Mouse (Mus musculus): ENCODE measurements at regions not wholly inside any gene's neighbourhood (a gene's known extent, or its start where the extent isn't known, plus 50 kb on each side); places are given as distances from the start of the nearest gene placed in this dataset.

DNA sequence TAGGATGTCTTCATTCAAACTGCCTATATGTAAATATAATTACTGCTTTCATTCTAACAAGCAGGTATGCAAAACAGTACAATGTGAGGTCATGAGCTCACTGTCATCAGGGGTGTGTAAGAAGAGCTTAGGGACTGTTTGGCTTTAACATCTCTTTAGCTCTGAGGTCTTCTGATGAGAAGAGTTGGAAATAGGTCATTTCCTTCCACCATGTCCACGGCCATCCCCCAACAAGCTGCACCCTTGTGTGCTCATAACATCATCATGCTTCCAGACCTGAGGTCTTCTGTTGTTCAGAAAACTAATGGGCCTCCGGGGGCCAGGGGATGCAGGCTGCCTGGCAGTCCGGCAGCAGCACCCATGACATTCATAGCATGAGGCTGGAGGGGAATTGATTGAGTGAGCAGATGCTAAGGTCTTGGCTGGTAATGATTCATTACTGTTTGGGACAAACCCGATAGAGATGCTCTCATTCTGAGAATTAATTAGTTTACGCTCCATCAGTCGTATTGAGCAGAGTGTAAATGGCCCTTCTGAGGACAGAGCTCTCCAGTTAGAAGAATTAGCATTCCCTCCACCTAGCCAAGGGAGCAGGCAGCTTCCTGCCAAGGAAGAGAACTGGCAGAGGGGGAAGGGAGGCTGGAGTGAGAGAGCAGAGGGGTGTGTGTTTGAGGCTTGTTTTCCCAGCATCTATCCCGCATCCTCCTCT is 64.0 kb downstream of the Rps24 start:
- no peak overlapping the region for H3K4me3 ChIP-seq (ENCODE audit: low read depth, low read length)
- no peak overlapping the region for H3K4me2 ChIP-seq (ENCODE audit: low read length)
- no peaks in the 10 kb centered on the region for H3K9me3 ChIP-seq (replicated peaks; ENCODE audit: control insufficient read depth, low read length)
- no peaks in the 10 kb centered on the region for H3K36me3 ChIP-seq (ENCODE audit: control insufficient read depth, insufficient read depth, low read length)
- ATAC-seq (peak; percentile 96), DNase-seq (ENCODE audit: low spot score) (peak; percentile 93)
- H3K4me1 ChIP-seq (ENCODE audit: control insufficient read depth, insufficient read depth, low read length) = peaks cover 8% of the 10 kb centered on the region
- H3K9ac ChIP-seq (ENCODE audit: low read length) = no peak overlapping the region
- H3K27ac ChIP-seq (ENCODE audit: low read depth, low read length) = peak overlapping the region; percentile 73
- H3K27me3 ChIP-seq (replicated peaks; ENCODE audit: control insufficient read depth, insufficient read depth, low read length) = no peaks in the 10 kb centered on the region
- 7% methylated on average over 7 of the region's 7 CpGs for WGBS

DNA sequence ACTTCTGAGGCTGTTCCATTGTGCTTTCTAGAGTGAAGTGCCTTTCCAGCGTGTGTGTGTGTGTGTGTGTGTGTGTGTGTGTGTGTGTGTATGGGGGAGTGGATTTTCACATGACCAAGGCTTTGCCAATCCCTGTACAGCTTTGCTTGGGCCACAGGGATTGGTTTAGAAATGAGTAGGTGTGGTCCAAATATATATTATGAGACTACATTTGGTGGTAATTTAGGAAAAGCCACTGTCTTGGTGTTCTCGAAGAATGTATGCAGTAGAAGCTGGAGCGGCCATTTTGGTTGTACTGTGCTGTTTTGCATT is 64.5 kb downstream of the Rps24 start:
- Histone ChIP-seq H3K9me3 (replicated peaks; ENCODE audit: control insufficient read depth, low read length) (no peaks in the 10 kb centered on the region), H3K9ac (ENCODE audit: low read length) (no peak overlapping the region), H3K4me1 (ENCODE audit: control insufficient read depth, insufficient read depth, low read length) (peaks cover 8% of the 10 kb centered on the region), H3K36me3 (ENCODE audit: control insufficient read depth, insufficient read depth, low read length) (no peaks in the 10 kb centered on the region), H3K27ac (ENCODE audit: low read depth, low read length) (peak overlapping the region; percentile 73), H3K4me2 (ENCODE audit: low read length) (no peak overlapping the region), H3K4me3 (ENCODE audit: low read depth, low read length) (no peak overlapping the region), H3K27me3 (replicated peaks; ENCODE audit: control insufficient read depth, insufficient read depth, low read length) (no peaks in the 10 kb centered on the region)
- WGBS = 53% methylated on average over 3 of the region's 3 CpGs
- DNase-seq (ENCODE audit: low spot score) (no peak), ATAC-seq (peak; percentile 80; the same call in 1 of the 2 replicates)

DNA sequence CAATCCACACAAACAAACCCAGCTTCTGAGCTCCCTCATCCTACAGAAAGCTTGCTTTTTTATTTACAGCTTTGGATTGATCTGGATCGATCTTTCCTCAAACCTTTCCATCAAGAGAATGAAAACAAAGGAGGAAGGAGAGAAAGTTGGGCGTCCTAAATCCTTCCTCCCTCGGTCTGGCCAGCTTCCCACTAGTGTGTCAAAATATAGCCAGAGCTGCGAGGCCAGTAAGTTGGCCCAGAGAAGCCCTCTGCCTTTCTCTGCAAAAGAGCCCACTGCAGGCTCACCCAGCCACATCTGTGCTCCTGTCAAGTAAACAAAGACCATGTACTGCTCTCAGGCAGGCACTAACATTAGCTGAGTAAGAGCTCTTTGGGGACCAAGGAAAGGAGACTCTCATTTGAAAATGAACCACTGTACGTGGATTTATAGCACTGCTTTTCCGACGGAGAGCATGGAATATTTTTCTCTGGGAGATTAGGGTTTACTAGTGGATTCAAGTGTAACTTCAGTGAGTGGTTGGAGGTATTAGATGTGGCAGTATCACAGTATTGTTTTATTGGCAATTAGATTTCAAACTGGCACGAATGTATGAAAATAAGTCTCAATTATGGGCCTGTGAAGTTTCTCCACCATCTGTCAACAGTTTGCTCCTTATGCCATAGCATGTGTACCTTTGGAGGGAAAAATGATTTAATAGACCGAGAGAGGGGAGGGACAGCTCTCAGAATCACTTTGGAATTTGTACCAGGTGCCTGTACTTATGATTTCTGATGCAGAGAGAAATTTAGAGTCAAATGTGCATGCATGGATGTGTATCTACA is 78.1 kb downstream of the Rps24 start:
- 56% methylated on average over 9 of the region's 9 CpGs for WGBS
- ATAC-seq (peak; percentile 63), DNase-seq (ENCODE audit: low spot score) (peak; percentile 78)

DNA sequence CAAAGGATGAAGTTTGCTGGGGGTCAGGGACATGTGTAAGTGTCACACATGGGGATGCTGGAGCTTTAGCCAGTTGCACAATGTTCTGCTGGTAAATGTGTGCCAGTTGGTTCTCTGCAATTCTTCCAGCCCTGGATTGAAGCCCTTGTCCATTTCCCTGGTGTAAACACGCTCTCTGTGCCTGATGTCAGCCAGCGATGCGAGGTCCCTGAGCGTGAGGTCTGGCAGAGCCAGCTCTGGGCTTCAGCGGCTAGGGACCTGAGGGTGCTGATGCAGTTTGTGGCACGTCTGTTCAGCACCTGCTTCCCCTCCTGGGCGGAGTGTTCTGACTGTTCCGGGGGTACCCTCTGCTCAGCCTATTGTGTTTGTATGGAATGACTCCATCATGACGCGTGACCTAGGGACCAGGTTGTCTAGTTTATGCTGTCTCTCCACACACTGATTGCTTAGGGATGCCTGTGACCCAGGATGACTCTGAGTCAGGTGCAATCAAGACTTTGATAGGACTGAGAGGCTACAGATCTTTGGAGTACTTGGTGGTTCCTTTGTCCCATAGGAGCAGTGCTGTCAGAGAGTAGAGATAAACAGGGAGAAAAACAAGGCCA is 78.9 kb downstream of the Rps24 start:
- Histone ChIP-seq H3K36me3 (ENCODE audit: control insufficient read depth, insufficient read depth, low read length) (no peaks in the 10 kb centered on the region), H3K4me2 (ENCODE audit: low read length) (no peak overlapping the region), H3K9me3 (replicated peaks; ENCODE audit: control insufficient read depth, low read length) (no peaks in the 10 kb centered on the region), H3K9ac (ENCODE audit: low read length) (no peak overlapping the region), H3K4me3 (ENCODE audit: low read depth, low read length) (no peak overlapping the region), H3K27me3 (replicated peaks; ENCODE audit: control insufficient read depth, insufficient read depth, low read length) (no peaks in the 10 kb centered on the region), H3K27ac (ENCODE audit: low read depth, low read length) (peak overlapping the region; percentile 75), H3K4me1 (ENCODE audit: control insufficient read depth, insufficient read depth, low read length) (peaks cover 19% of the 10 kb centered on the region)
- ATAC-seq (peak; percentile 57; the same call in 1 of the 2 replicates), DNase-seq (ENCODE audit: low spot score) (peak; percentile 52)
- WGBS = 58% methylated on average over 10 of the region's 10 CpGs

More for the DNA sequence above, 78.1 kb downstream of the Rps24 start:
- no peak overlapping the region for H3K4me2 ChIP-seq (ENCODE audit: low read length)
- no peak overlapping the region for H3K9ac ChIP-seq (ENCODE audit: low read length)
- no peaks in the 10 kb centered on the region for H3K27me3 ChIP-seq (replicated peaks; ENCODE audit: control insufficient read depth, insufficient read depth, low read length)
- H3K9me3 ChIP-seq (replicated peaks; ENCODE audit: control insufficient read depth, low read length) = no peaks in the 10 kb centered on the region
- peak overlapping the region; percentile 75 for H3K27ac ChIP-seq (ENCODE audit: low read depth, low read length)
- H3K4me3 ChIP-seq (ENCODE audit: low read depth, low read length) = no peak overlapping the region
- H3K4me1 ChIP-seq (ENCODE audit: control insufficient read depth, insufficient read depth, low read length) = peaks cover 19% of the 10 kb centered on the region
- no peaks in the 10 kb centered on the region for H3K36me3 ChIP-seq (ENCODE audit: control insufficient read depth, insufficient read depth, low read length)

DNA sequence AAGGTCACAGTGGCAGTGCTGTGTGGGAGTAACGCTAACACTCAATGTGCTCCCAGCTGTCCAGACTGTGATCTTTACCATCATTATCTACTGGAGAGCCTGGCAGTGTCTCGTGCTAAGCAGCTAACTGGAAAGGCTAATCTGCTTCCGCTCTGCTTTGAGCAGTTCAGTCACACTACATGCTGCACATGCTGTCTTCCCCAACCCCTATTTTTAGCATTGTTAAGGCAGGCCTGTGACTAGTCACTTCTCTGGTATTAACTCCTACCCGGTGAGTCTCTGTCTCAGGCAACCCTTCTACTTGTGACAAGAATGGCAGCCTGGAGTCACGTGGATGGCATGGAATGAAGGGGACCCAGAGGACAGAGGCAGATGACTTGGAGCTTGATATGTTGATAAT is 88.2 kb downstream of the Rps24 start:
- Histone ChIP-seq H3K4me2 (ENCODE audit: low read length) (no peak overlapping the region), H3K4me1 (ENCODE audit: control insufficient read depth, insufficient read depth, low read length) (peaks cover 21% of the 10 kb centered on the region), H3K27me3 (replicated peaks; ENCODE audit: control insufficient read depth, insufficient read depth, low read length) (no peaks in the 10 kb centered on the region), H3K27ac (ENCODE audit: low read depth, low read length) (no peak overlapping the region), H3K36me3 (ENCODE audit: control insufficient read depth, insufficient read depth, low read length) (no peaks in the 10 kb centered on the region), H3K9ac (ENCODE audit: low read length) (no peak overlapping the region), H3K9me3 (replicated peaks; ENCODE audit: control insufficient read depth, low read length) (no peaks in the 10 kb centered on the region), H3K4me3 (ENCODE audit: low read depth, low read length) (no peak overlapping the region)
- WGBS = 83% methylated on average over 5 of the region's 5 CpGs
- no peak for ATAC-seq
- DNase-seq (ENCODE audit: low spot score) = no peak

DNA sequence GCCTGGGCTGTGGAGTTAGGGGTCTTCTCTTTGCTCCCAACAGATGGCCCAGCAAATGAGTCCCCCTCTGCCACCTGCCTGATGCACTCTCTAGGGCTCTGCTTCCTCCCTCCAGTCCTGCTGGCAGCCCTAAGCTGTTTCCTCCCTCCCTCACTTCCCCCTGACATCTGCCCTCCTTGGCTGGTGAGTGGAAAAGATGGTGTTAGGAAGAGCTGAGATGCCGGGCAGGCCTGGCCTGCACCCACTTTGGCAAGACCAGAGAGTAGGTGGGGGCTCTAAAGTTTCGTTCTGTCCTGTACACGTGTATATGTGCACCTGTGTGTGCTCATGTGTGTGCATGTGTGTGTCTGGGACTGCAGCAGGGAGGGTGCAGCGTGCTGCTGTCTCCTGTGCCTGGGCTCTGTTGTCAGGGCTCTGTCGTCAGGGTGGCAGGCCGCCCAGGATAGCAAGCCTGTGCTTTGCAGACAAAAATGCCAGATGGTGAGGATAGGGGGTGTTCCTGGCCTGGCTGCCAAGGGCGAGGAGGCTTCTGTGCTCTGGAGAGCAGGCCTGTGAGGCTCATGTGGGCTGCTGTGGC is 91.7 kb downstream of the Rps24 start:
- Histone ChIP-seq H3K27me3 (replicated peaks; ENCODE audit: control insufficient read depth, insufficient read depth, low read length) (no peaks in the 10 kb centered on the region), H3K4me2 (ENCODE audit: low read length) (0 out of 2 replicates have a peak overlapping the region, but pooled peaks have one; percentile 4), H3K4me1 (ENCODE audit: control insufficient read depth, insufficient read depth, low read length) (peaks cover 21% of the 10 kb centered on the region), H3K9ac (ENCODE audit: low read length) (peak overlapping the region; percentile 45), H3K4me3 (ENCODE audit: low read depth, low read length) (no peak overlapping the region), H3K36me3 (ENCODE audit: control insufficient read depth, insufficient read depth, low read length) (no peaks in the 10 kb centered on the region), H3K27ac (ENCODE audit: low read depth, low read length) (peak overlapping the region; percentile 91), H3K9me3 (replicated peaks; ENCODE audit: control insufficient read depth, low read length) (no peaks in the 10 kb centered on the region)
- DNase-seq (ENCODE audit: low spot score) (peak; percentile 96), ATAC-seq (peak; percentile 96)
- WGBS = 13% methylated on average over 7 of the region's 7 CpGs

DNA sequence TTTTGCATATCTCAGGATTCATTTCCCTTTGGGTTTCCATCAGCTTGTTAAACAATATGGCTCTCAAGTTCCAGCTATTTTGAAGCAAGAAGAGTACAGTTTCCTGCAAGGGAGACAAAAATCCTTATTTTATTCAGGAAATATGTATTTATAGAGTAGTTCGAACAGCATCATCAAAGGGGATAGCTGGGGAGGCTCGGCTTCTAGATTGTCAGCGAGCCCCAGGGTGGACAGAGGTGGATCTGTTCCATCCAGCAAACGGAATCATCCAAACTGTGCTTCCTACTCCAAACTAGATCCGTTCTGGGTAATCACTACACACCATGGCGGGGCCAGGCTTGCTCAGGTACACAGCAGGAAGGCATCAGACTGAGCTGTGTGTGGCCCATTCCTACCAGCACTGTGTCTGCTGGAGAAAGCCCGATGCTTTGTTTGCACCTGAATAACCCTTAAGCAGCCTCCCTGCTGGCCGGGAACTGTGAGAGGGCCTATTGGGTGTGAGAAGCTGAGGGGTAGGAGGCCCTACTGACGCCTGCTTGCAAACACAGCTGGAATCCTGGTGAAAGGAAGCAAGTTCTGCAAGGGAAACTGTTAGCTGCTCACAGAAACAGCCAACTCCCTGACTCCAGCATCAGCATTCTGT is 92.3 kb downstream of the Rps24 start:
- DNase-seq (ENCODE audit: low spot score) = peak; percentile 59
- Histone ChIP-seq H3K4me2 (ENCODE audit: low read length) (no peak overlapping the region), H3K9me3 (replicated peaks; ENCODE audit: control insufficient read depth, low read length) (no peaks in the 10 kb centered on the region), H3K36me3 (ENCODE audit: control insufficient read depth, insufficient read depth, low read length) (no peaks in the 10 kb centered on the region), H3K27ac (ENCODE audit: low read depth, low read length) (peak overlapping the region; percentile 91), H3K4me1 (ENCODE audit: control insufficient read depth, insufficient read depth, low read length) (peaks cover 21% of the 10 kb centered on the region), H3K9ac (ENCODE audit: low read length) (peak overlapping the region; percentile 22), H3K4me3 (ENCODE audit: low read depth, low read length) (no peak overlapping the region), H3K27me3 (replicated peaks; ENCODE audit: control insufficient read depth, insufficient read depth, low read length) (no peaks in the 10 kb centered on the region)
- 12% methylated on average over 9 of the region's 9 CpGs for WGBS
- ATAC-seq = peak; percentile 29

DNA sequence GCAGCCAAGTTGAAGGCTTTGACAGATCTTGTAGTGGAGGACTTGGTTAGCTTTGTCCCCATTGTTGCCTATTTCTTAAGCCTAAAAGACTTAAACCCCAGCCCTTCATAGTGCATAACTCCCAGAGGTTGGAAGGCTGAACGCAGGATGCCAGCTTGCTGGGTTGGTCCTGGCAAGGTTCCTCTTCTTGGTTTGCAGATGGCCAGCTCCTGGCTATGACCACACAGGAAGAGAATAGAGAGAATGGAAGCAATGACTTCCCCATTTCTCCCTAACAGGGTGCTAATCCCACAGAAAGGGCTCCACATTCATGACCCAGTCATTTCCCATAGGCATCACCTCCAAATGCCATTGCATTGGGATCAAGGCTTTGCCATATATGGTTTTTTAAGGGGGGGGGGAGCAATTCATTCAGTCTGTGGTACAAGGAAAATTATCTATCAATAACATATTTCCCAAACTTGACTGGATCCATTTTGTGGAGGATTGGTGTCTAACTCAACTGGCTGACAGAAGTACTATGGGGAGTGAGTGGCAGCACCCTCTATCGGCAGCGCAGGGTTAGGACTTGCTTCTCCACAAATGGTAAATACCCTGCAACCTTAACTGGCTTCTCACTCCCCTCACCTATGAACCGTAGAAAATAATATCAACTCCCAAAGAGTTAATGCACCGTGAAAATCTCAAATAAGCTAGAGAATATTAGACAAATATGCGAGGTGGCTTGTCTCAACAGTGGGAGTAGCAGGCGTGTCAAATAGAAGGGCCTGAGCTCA is 99.4 kb downstream of the Rps24 start:
- ATAC-seq (no peak), DNase-seq (ENCODE audit: low spot score) (no peak)
- Histone ChIP-seq H3K9ac (ENCODE audit: low read length) (no peak overlapping the region), H3K9me3 (replicated peaks; ENCODE audit: control insufficient read depth, low read length) (no peaks in the 10 kb centered on the region), H3K4me3 (ENCODE audit: low read depth, low read length) (no peak overlapping the region), H3K4me1 (ENCODE audit: control insufficient read depth, insufficient read depth, low read length) (peaks cover 6% of the 10 kb centered on the region; the same call in 1 of the 2 replicates), H3K27me3 (replicated peaks; ENCODE audit: control insufficient read depth, insufficient read depth, low read length) (no peaks in the 10 kb centered on the region), H3K4me2 (ENCODE audit: low read length) (no peak overlapping the region), H3K27ac (ENCODE audit: low read depth, low read length) (0 out of 2 replicates have a peak overlapping the region, but pooled peaks have one; percentile 67), H3K36me3 (ENCODE audit: control insufficient read depth, insufficient read depth, low read length) (no peaks in the 10 kb centered on the region)
- 66% methylated on average over 7 of the region's 7 CpGs for WGBS
